Mouse (Mus musculus) heart, adult 2 months (tissue): Measurements from ENCODE around the gene Pard3.

Source experiments
- CTCF ChIP-seq: fragments of 200-600 bp; IDR thresholded peaks from 2 replicates; pipeline ENCODE4 v1.8.1; 2022; ENCODE audit warnings: antibody characterized with exemption, mild to moderate bottlenecking, moderate library complexity
- EP300 ChIP-seq: fragments of 200-500 bp; IDR thresholded peaks from 2 replicates; pipeline ENCODE4 v1.6.1; 2011; ENCODE audit warnings: low read depth, low read length, control low read depth; ENCODE audit not compliant: insufficient read depth

DNA sequence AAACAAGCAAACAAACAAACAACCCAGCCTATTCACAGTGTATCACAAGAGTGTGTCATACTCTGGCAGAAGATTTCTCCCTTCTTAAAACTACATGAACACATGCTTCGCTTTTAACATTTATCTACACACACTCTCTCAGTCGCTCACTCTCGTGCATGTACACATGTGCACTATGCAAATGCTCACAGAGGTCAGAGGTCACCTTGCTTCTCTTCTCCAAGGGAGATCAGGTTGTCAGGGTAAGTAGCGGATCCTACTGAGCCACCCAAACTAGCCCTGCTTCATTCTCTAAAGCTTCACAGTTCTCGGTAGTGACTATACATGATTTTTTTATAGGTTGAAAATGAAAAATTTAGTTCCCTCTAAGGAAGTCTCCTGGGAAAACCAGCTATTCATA, 199.8 kb downstream of the Pard3 start:
- no peak for TF ChIP-seq CTCF
- no peak for TF ChIP-seq EP300
